Mouse (Mus musculus) retina, postnatal 7 days (tissue): ENCODE measurements around the gene Plxna3.
A peak's percentile ranks its signal among the peaks of the same experiment; 100 is the strongest.

ENCODE experiments used
- DNase-seq: peaks from one replicate; pipeline ENCODE4 v3.0.0-alpha.2; 2012; ENCODE audit warnings: low read depth, low spot score

Gene Plxna3

DNA sequence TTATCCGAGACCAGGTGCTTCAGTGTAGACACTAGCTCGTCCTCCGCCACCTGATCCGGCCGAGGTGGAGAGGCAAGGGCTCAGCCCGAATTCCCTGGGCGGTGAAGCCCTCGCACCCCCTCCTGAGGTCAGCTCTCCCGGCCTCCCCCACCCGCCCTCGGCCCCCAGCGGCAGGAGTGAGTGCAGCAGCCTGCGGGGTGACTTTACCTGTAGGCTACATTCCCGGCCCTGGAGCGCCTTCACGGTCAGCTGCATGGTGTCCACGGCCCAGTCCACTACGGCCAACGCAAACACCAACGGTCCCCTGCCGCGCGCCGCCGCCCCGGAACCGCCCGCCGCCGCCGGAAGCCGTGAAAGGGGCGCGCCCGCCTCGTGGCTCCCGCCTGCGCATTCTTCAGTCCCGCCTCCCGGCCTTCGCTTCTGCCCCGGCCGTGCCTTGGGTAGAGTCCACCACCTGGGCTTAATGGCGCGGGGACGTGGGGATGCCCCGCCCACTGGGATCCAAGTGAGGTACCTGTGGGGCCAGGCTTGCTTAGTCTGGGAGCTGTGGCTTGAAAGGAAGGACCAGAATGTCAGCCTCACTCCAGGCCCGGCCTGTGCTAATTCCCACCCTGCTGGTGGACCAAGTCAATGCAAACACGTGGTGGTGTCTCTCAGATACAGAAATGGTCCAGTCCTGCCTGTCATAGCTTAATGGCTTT, 39.5 kb downstream of the Plxna3 start:
- peak; percentile 35 for DNase-seq

DNA sequence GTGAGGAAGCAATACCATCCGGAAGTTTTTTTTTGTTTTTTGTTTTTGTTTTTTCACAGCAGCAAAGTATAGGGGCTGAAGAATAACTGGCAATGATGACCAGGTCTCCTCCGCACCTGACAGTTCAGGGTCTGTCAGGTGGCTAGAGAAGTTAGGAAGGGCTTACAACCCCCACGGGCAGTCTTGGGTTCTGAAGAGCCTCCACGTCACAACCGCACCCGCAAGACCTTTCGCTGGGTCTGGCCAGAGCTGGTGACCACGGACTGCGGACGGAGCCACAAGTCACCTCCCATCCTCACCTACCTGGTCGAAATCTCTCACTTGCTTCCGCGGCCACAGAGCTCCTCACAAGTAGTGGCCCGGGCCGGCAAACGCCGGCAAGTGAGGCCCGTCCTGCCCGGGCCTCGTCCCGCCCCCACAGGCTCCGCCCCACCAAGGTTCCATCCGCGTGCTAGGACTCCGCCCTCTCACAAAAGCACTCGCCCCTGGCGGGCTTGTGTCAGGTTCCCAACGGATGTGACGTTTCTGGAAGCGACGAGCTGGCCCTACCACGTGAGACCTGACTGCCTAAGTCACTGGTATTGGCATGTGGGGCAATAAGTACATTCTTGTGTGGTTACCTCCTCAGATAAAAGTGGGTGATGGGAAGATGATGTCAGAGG, 44.2 kb downstream of the Plxna3 start, which contains the start of the genes Ubl4a and Slc10a3:
Ubl4a (minus strand) TSS at position 331 of the 662 bp plus-strand sequence.
Slc10a3 (minus strand) TSS at position 462 of the 662 bp plus-strand sequence.
- peak; percentile 58 for DNase-seq

DNA sequence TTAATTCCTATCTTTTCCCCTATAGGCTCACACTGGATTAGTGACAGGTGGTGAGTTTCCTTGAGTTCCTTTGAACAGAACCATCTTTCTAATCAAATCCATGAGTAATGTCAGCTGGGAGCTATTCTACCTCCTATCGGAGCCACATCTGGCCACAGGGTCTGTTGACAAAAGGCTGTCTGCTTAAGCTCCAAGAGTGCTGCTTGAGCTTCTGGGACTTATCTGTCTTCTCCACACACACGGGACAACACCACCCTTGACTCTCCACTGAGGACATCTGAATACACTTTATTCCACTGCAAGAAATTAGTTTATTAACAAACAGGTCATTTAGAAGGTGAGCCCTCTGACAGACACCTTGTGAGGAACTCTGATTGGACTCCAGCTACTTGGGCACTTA, 55.6 kb downstream of the Plxna3 start:
- no peak for DNase-seq

DNA sequence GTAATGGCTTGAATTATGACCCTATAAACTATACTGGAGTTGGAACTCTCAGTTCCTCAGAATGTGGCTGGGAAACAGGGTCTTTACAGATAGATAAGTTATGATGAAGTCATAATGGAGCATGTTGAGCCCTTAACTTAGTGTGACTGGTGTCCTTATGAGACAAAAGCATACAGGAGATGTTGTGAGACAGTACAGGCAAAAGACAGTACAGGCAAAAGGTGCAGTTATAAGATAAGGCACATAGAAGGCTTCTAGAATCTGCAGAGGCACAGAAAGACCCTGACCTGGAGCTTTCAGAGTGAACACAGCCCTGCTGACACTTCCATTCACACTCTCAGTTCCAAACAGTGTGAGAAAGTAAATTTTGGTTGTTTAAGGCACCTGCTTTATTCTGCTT, 59.3 kb downstream of the Plxna3 start:
- DNase-seq, result no peak

DNA sequence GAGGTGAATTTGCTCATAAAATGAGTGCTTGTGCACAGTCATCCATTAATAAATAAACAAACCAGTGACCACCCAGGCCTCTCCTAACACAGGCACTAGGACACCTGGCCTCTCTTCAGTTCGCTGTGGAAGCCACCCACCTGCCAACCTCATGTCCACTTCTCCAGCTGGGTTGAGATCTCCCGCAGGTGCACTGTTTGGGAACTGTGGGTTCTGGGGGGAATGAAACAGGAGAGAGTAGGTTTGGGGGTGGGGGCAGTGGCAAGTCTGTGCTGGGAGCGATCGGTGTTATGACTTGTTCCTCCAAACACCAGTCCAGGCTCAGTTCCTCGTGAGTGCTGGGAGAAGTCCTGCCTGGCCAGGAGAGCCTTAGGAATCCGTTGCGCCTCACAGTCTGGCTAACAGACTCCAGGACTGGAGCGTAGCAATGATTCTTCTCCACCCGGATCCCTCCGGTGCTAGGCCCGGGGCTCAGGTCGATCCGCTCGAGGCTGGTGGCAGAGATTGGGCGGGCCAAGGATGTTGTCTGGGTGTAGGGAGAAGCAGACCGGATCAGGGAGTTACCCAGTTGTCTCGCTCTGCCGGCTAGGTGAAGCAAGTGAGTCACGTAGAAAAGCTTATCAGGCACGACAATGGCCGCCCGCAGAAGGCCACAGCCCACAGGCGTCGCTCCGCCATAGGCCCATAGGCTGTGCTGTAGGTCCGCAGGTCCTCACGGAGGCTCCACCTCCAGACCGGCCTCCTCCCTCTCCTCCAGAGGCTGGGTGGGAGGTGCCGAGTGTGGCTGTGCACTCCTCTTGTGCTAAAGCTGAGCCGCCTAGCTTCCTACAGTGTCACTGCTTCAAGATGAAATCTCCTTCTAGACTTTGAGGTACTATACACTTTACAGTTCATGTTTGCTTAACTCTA, 63.9 kb downstream of the Plxna3 start, which contains the start of the genes Fam3a and Ikbkg:
Fam3a (minus strand) TSS at position 738 of the 909 bp plus-strand sequence.
Ikbkg (plus strand) TSS at position 756 of the 909 bp plus-strand sequence.
- peak; percentile 63 for DNase-seq
